Mouse (Mus musculus) heart, postnatal 0 days (tissue): ENCODE measurements around the gene Gm21293.
"Not testable (repeated sequence)": the region's sequence is repeated elsewhere in the genome, so short reads cannot be mapped to it uniquely, and the experiment has no call there.

ENCODE experiments used
- CTCF ChIP-seq: IDR thresholded peaks from 2 replicates; pipeline ENCODE4 v1.5.1; 2016; ENCODE audit warnings: antibody characterized with exemption, control low read depth, low read depth
- EP300 ChIP-seq: IDR thresholded peaks from 2 replicates; pipeline ENCODE4 v1.6.1; 2016; ENCODE audit warnings: antibody characterized with exemption, low read depth

- TF ChIP-seq EP300, CTCF: not testable (repeated sequence)
These were observed at the start of gene Gm21293 for GRCm38 (mm10) chr10:104142687-104143086.
